Mouse (Mus musculus) heart, adult 9 months (tissue): ENCODE results near the gene Nr1i3.

Experiments used
- DNase-seq, 2 experiments: peaks; one replicate each; pipeline ENCODE4 v3.0.0; 2022; ENCODE audit warnings: low spot score in 2 of 2

The Nr1i3 gene

GRCm38 (mm10) chr1:171195046-171195822, 18.5 kb upstream of the Nr1i3 start:
- no peak for DNase-seq

DNA sequence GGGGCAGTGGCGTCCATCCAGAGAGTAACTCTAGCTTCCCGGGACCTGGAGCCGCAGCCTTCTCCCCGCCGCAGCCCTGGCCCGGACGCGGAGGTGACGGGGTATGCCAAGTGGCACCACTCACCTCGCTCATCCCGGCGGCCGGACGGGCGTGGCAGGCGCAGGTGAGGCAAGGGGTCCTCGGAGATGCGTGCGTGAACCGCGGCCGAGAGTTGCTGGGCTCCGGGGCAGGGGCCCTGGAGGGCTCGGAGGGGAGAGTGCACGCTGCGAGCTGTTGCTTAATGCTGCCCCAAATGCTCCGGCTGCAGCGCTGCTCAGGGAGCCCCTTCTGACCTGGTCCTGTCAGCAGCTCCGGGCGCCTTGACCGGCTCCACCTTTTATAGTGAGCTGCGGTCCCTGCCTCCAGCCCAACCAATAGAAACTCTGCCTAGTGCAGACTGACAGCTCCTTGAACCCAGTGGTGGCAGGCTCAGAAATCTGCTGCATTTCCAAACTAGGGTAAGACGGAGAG, 17.8 kb upstream of the Nr1i3 start, which contains the start of gene Pcp4l1:
Gene Pcp4l1, minus strand, starts transcription at position 382 of the 511 bp plus-strand sequence.
- peak; percentile 84 to 86 for DNase-seq

GRCm38 (mm10) chr1:171199532-171199931, 14.2 kb upstream of the Nr1i3 start:
- no peak for DNase-seq

DNA sequence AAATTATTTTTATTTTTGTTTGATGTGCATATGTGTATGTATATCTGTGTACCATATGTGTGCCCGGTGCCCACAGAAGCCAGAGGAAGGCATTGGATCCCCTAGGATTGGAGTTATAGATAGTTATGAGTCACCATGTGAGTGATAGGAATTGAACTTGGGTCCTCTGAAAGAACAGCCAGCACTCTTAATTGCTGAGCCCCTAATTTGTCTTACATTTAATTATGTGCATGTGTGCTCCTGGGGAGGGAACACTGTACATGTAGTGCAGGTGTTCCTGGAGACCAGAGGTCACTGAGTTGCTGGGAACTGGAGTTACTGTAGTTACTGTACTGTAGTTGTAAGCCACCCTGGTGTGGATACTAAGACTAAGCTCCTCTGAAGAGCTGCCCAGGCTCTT, 13.0 kb upstream of the Nr1i3 start:
- DNase-seq = no peak

DNA sequence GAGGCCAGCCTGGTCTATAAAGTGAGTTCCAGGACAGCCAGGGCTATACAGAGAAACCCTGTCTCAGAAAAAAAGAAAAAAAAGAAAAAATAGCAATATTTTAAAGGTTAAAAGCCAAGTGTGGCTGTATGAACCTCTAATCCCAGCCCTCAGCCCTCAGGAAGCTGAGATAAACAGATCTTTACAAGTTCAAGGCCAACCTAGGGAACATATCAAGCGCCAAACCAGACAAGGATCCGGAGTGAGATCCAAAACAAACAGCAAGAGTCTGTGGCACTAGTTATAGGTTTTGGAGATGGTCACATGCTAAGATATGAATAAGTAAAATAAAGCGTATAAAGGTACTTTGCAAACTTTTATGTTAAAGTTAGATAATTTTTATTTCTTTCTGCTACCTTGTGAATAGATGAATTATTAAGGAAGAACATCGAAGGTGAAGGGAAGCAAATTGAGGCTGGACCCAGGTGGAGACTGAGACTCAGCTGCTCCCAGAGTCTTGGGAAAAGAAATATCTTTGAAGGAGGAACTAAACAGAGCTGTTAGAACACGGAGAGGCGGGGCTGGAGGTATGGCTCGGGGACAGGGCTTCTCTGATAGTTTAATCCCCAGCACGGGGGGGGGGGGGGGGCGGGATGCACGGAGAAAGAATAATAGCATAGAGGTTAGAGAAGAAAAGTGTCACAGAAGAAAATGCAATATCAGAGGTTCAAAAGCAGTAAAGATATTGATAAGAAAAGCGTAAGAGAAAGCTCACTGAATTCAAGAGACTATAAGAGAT, 10.1 kb upstream of the Nr1i3 start:
- DNase-seq = no peak

- no peak for DNase-seq
These were observed 9.5 kb upstream of the Nr1i3 start for GRCm38 (mm10) chr1:171204249-171204644.

DNA sequence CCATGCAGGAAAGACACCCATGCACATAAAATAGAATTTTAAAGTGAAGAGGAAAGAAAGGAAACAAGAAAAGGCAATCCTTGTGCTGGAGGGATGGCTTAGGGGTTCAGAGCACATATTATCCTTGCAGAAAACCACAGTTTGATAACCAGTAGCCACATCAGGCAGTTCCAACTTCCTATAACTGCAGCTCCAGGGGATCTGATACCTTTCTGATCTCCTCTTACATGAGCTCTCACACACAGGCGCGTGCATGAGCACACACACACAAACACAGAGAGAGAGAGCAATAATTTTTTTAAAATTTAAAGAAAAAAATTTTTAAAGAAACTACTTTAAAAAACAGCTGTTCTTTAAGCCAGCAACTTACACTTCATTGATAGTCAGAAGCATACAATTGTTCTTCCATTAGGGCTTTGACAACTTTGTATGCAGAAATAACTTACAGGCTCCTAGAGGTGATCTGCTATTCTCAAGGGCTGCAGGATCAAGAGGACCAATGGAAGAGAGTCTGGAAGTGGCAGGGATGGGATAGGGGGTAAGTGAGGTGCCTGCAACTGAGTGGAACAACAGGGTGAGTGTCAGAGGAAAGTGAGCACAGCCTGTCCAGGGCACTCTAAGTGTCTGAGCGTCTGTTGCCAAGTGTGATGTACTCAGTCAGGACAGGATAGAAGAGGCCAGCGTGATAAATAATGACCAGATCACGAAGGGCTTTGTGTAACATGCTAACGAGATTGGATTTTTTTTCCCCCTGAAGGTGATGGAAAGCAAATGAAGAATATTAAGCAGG, 7.9 kb upstream of the Nr1i3 start:
- peak in 1 of 2 experiments; percentile 58 for DNase-seq

- no peak for DNase-seq
These were observed 4.4 kb upstream of the Nr1i3 start for GRCm38 (mm10) chr1:171209409-171209808.

GRCm38 (mm10) chr1:171212854-171213253, 916 bp upstream of the Nr1i3 start:
- no peak for DNase-seq

- no peak for DNase-seq
These were observed 2.6 kb downstream of the Nr1i3 start for GRCm38 (mm10) chr1:171216241-171216955.

GRCm38 (mm10) chr1:171220871-171221270, 7.1 kb downstream of the Nr1i3 start:
- DNase-seq = peak; percentile 67 to 82

DNA sequence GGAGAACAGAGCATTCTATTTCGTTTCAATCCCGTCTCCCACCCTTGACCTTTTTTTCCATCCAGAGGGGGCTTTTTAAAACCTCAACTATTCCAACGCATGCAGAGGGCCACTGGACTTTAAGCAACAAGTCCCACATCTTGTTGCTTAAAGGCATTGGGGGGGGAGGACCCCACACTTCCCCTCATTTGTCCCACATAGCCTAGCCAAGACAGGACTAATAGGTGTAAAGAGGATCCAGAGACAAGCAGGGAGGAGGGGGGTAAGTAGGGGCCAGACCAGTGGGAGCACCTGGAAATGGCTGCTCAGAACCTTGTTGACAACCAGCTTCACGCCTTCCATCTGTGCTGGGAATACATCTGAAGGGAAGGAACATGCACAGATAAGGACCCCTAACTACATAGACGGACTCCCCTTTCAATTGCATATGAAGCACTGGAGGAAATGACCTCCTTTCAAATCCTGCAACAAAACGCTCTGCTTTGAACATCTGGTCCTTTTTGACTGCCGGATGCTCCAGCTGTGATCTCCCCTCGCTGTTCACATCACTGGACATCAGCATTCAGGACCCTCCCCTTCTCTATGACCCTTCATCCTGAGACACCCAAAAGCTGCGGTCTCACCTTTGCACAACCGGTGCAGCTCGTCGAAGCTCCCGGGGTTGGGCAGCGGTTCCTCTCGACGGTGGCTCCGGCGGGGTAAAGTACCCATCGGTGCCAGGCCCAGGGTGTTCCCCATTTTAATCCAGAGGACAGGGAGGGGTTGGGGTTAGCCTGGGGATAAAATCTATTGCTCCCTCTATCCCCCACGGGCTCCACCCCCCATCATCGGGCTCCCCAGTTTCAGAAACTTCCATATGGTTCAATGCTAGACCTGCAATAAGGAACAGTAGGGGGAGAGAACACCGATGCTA, 7.8 kb downstream of the Nr1i3 start:
- DNase-seq = peak in 1 of 2 experiments; percentile 30

DNA sequence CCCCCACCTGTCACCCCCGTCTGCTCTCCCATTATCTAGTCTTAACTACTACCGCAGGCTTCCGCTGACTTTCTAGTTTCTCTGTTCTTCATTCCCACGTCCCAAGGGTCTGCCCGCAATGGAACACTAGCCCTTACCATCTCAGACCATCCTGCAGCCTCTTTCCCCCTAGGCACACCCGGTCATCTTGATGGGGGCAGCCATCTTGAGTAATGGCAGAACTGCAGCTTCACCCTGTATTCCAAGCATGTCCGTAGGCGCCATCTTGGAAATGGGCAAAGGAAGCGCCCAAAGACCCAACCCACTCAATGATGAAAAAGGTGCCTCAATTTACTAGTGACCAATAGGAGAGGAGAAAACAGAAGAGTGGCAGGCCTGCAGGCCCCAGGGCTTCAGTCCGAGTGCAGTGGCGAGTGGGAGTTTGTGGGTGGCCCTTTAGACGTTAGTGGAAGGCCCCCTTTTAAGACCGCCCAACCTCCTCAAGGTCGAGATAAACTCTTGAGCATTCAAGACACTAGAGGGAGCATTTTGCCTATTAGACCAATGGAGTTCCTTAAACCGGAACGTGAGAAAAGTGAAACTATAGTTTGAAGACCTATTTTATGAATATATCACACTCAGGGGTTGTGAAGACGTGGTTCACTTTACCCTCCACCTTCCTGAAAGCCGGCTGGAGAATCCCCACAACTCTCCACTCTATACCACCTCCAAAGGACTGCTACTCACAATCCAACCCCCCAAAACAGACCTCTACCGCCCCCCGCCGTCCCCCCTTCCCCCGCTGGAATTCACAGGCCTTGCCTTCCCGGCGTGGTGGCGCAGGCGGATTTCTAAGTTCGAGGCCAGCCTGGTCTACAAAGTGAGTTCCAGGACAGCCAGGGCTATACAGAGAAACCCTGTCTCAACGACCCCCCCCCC, 8.7 kb downstream of the Nr1i3 start, which contains the start of gene Tomm40l:
Gene Tomm40l, minus strand, starts transcription at position 277 of the 918 bp plus-strand sequence.
- peak; percentile 99 to 100 for DNase-seq

DNA sequence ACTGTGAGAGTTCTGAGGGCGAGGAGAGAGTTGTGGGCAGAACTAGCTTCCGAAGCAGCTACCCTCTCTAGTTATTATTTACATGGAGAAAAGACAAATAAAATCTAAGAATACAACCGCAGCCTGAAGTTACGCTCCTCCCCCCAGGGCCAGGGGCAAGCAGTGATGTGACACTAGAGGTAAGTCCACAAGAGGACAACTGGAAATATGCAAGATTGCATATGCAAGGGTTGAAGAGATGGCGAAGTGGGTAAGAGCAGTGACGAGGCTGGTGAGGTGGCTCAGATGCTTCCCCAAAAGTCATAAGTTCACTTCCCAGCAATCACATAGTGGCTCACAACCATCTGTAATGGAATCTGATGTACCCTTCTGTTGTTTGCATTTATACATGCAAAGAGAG, 9.4 kb downstream of the Nr1i3 start:
- no peak for DNase-seq

DNA sequence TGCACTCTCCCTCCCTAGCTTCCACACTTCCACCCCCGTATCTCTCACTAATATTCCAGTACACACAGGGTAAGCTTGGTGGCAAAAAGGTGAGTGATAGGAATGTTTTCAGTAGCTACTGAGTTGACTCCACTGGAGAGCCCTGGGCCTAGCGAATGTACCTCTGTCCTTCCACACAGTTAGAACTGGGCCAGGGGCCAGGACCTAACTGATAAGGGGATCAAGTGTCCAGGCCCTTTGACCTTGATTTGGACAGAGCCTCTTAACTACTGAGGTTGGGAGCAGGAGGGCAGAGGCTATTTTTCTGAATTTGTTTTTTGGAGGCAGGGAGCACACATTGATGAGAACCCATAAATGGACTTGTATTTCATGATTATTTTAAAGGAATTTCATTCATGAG, 10.0 kb downstream of the Nr1i3 start:
- no peak for DNase-seq

DNA sequence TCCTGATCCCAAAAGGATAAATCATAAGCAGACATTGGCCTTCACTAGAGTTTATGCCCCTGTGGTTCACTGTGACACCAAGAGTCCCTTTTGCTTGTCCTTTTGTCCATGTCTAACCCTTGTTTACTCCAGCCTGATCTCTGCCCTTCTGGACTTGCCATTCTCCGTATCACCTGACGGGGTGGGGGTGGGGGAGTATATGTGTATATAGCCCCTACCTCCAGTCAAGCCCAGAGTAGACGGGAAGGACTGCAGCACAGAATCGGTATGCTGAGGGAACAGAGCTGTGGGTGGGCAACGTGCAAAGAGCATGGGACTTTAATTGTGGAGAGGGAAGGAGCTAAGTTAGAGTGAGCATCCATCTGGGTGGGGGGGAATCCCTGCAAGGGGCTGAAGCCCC, 11.1 kb downstream of the Nr1i3 start, which contains the start of gene Apoa2:
Gene Apoa2, plus strand, starts transcription at position 198 of the 400 bp plus-strand sequence.
- no peak for DNase-seq

- no peak for DNase-seq
These were observed 13.0 kb downstream of the Nr1i3 start for GRCm38 (mm10) chr1:171226780-171227179.

- DNase-seq = no peak
These were observed 14.1 kb downstream of the Nr1i3 start for GRCm38 (mm10) chr1:171227879-171228278.

GRCm38 (mm10) chr1:171229750-171230149, 16.0 kb downstream of the Nr1i3 start:
- no peak for DNase-seq
